Mouse (Mus musculus) intestine, embryonic 16.5 days (tissue): ENCODE data around the gene Cd8a. TPM values are rescaled to one million over a fixed set of nuclear protein-coding genes. Genes with fewer than 3 reads are reported as not detected.

Experiments
- ATAC-seq: fragments of 200-750 bp; cut with Nextera tagmentation; 2 replicates; pipeline ENCODE4 v1.8.0; 2017; ENCODE audit warnings: moderate TSS enrichment, moderate library complexity
- H3K27ac ChIP-seq: fragments of 300-500 bp; sonication (generic); 2 replicates; pipeline ENCODE4 v1.5.1; 2014; ENCODE audit warnings: mild to moderate bottlenecking, low read length
- H3K27me3 ChIP-seq: fragments of 300-500 bp; sonication (generic); replicated peaks from 2 replicates; pipeline ENCODE4 v1.6.1; 2014; ENCODE audit warnings: low read length, control low read depth, mixed read lengths; ENCODE audit not compliant: control insufficient read depth, insufficient read depth
- H3K36me3 ChIP-seq: fragments of 300-500 bp; sonication (generic); 2 replicates; pipeline ENCODE4 v1.6.1; 2014; ENCODE audit warnings: low read length, control low read depth; ENCODE audit not compliant: control insufficient read depth, insufficient read depth
- H3K4me1 ChIP-seq: fragments of 300-500 bp; sonication (generic); 2 replicates; pipeline ENCODE4 v1.6.1; 2014; ENCODE audit warnings: low read length, control low read depth, mixed read lengths; ENCODE audit not compliant: control insufficient read depth, insufficient read depth
- H3K4me2 ChIP-seq: fragments of 300-500 bp; sonication (generic); 2 replicates; pipeline ENCODE4 v1.6.1; 2014; ENCODE audit warnings: low read depth, low read length, control low read depth
- H3K4me3 ChIP-seq: fragments of 300-500 bp; sonication (generic); 2 replicates; pipeline ENCODE4 v1.5.1; 2014; ENCODE audit warnings: mild to moderate bottlenecking, low read length
- H3K9ac ChIP-seq: fragments of 300-500 bp; sonication (generic); 2 replicates; pipeline ENCODE4 v1.6.1; 2014; ENCODE audit warnings: low read depth, low read length
- H3K9me3 ChIP-seq: fragments of 300-500 bp; sonication (generic); 2 replicates; pipeline ENCODE4 v1.6.1; 2016; ENCODE audit warnings: low read length, control low read depth; ENCODE audit not compliant: control insufficient read depth
- WGBS: fragments of 180-500 bp; shearing (Covaris S2); extraction: QIAGEN DNeasy Blood & Tissue Kit; methylation state at CpG from one replicate; pipeline ENCODE4 v1.1.7; 2014; 5-methylcytosine and 5-hydroxymethylcytosine counted together
- polyA plus RNA-seq: library from polyadenylated mRNA; unstranded; fragments of >200 nt; fragmentation: Nextera tagmentation; extraction: Ambion mirVana; gene quantifications from 2 replicates; pipeline ENCODE4 v1.2.1, GENCODE M21; 2015

Cd8a gene
- polyA plus RNA-seq, 1 experiment from 2014 or later: not detected

GRCm38 (mm10) chr6:71390496-71390895 is 17.3 kb downstream of the Cd8a start:
- Histone ChIP-seq H3K4me1 (no peaks in the 10 kb centered on the region), H3K27ac (no peak overlapping the region), H3K4me3 (no peak overlapping the region), H3K9ac (no peak overlapping the region), H3K36me3 (no peaks in the 10 kb centered on the region), H3K9me3 (no peaks in the 10 kb centered on the region), H3K27me3 (no peaks in the 10 kb centered on the region), H3K4me2 (no peak overlapping the region)
- 91% methylated on average over 2 of the region's 2 CpGs for WGBS
- no peak for ATAC-seq

DNA sequence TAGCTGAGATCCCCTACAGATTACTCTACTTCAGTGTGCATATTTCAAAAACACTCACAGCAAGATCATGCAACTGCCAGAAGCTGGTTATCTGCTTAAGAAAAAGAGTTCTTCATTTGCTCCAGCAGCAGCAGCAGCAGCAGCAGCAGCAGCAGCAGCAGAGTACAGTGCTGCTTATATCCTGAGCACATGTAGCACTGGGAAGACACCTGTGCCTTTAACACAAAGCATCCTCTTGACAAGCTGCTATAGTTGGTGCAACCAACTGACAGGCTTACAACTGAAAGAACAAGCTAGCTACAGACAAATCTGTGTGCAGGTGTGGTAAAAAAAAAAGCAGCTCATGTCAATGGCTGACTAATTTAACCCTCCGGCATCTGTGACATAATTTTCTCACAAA is 22.8 kb downstream of the Cd8a start:
- no peak overlapping the region for H3K27ac ChIP-seq
- H3K36me3 ChIP-seq: no peaks in the 10 kb centered on the region; the same call in 1 of the 2 replicates
- WGBS: 93% methylated on average over 1 of the region's 1 CpGs
- H3K4me1 ChIP-seq: no peaks in the 10 kb centered on the region
- no peak for ATAC-seq
- no peak overlapping the region for H3K4me3 ChIP-seq
- H3K9ac ChIP-seq: no peak overlapping the region
- H3K9me3 ChIP-seq: no peaks in the 10 kb centered on the region
- no peaks in the 10 kb centered on the region for H3K27me3 ChIP-seq
- no peak overlapping the region for H3K4me2 ChIP-seq

GRCm38 (mm10) chr6:71396761-71397160 is 23.5 kb downstream of the Cd8a start:
- 87% methylated on average over 6 of the region's 6 CpGs for WGBS
- ATAC-seq: no peak
- H3K36me3 ChIP-seq: no peaks in the 10 kb centered on the region; the same call in 1 of the 2 replicates

GRCm38 (mm10) chr6:71398829-71399609 is 25.8 kb downstream of the Cd8a start:
- Histone ChIP-seq H3K4me2 (no peak overlapping the region), H3K36me3 (no peaks in the 10 kb centered on the region; the same call in 1 of the 2 replicates), H3K27ac (no peak overlapping the region), H3K9me3 (no peaks in the 10 kb centered on the region), H3K27me3 (no peaks in the 10 kb centered on the region), H3K4me1 (no peaks in the 10 kb centered on the region), H3K9ac (no peak overlapping the region), H3K4me3 (no peak overlapping the region)
- whole genome bisulfite sequencing: 85% methylated on average over 4 of the region's 4 CpGs
- no peak for ATAC-seq

More at GRCm38 (mm10) chr6:71396761-71397160, 23.5 kb downstream of the Cd8a start:
- Histone ChIP-seq H3K27me3 (no peaks in the 10 kb centered on the region), H3K27ac (no peak overlapping the region), H3K4me3 (no peak overlapping the region), H3K9ac (no peak overlapping the region), H3K4me1 (no peaks in the 10 kb centered on the region), H3K4me2 (no peak overlapping the region), H3K9me3 (no peaks in the 10 kb centered on the region)

DNA sequence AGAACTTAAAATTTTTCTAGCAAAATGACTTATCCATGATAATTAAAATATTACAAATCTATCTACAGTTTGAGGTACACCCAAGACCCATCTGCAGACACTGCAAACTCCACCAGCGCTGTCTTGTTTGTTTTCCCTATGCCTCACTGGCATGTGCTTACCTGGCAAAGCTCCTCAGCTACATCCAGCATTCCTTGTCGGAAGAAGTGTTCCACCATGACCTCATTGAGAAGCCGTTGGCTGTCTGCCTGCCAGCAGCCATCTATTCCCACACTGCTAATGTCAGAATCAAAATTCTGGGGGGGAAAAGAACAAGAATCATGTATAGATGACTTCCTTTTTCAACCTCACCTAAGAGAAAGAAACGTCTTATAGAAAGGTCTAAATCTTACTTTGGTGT is 41.4 kb downstream of the Cd8a start:
- ATAC-seq: no peak
- H3K9ac ChIP-seq: no peak overlapping the region
- WGBS: 75% methylated on average over 4 of the region's 4 CpGs
- no peak overlapping the region for H3K4me2 ChIP-seq
- H3K27ac ChIP-seq: no peak overlapping the region
- no peak overlapping the region for H3K4me3 ChIP-seq
- no peaks in the 10 kb centered on the region for H3K36me3 ChIP-seq
- no peaks in the 10 kb centered on the region for H3K9me3 ChIP-seq
- no peaks in the 10 kb centered on the region for H3K27me3 ChIP-seq
- H3K4me1 ChIP-seq: no peaks in the 10 kb centered on the region

DNA sequence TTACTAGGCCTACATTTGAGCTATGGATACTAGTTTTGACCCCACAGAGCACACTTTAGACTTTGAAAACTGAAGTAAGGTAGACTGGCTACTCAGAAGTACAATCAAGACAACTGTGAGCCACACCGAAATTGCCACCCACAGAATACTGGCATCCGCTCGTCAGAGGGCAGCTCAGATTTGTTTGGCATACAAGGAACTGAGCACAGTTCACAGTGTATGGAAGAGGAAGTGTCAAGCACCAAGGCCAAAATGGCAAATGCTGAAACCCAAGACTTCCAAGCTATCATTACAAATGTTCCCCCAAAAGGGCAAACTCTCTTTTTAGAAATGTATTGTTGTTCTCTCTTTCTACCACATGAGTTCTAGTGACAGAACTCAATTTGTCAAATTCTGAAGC is 42.2 kb downstream of the Cd8a start:
- WGBS: 83% methylated on average over 3 of the region's 3 CpGs
- H3K4me2 ChIP-seq: no peak overlapping the region
- no peaks in the 10 kb centered on the region for H3K27me3 ChIP-seq
- no peaks in the 10 kb centered on the region for H3K9me3 ChIP-seq
- no peak overlapping the region for H3K27ac ChIP-seq
- H3K9ac ChIP-seq: no peak overlapping the region
- no peaks in the 10 kb centered on the region for H3K36me3 ChIP-seq
- peaks cover 3% of the 10 kb centered on the region; the same call in 1 of the 2 replicates for H3K4me1 ChIP-seq
- H3K4me3 ChIP-seq: no peak overlapping the region
- no peak for ATAC-seq

- H3K9ac ChIP-seq: no peak overlapping the region
- peaks cover 16% of the 10 kb centered on the region for H3K4me1 ChIP-seq
- H3K36me3 ChIP-seq: no peaks in the 10 kb centered on the region
- ATAC-seq: no peak
- 89% methylated on average over 3 of the region's 3 CpGs for WGBS
- no peaks in the 10 kb centered on the region for H3K9me3 ChIP-seq
- H3K27ac ChIP-seq: 0 out of 2 replicates have a peak overlapping the region, but pooled peaks have one; percentile 2
- no peak overlapping the region for H3K4me2 ChIP-seq
- no peaks in the 10 kb centered on the region for H3K27me3 ChIP-seq
- no peak overlapping the region for H3K4me3 ChIP-seq
Observed at GRCm38 (mm10) chr6:71418874-71419273, 45.6 kb downstream of the Cd8a start.

GRCm38 (mm10) chr6:71420848-71421247 is 47.6 kb downstream of the Cd8a start:
- no peak overlapping the region for H3K4me3 ChIP-seq
- H3K27ac ChIP-seq: peak overlapping the region; percentile 63
- H3K9me3 ChIP-seq: no peaks in the 10 kb centered on the region
- WGBS: 54% methylated on average over 6 of the region's 6 CpGs
- no peak overlapping the region for H3K4me2 ChIP-seq
- ATAC-seq: peak; percentile 61
- no peaks in the 10 kb centered on the region for H3K36me3 ChIP-seq
- no peaks in the 10 kb centered on the region for H3K27me3 ChIP-seq
- H3K9ac ChIP-seq: no peak overlapping the region
- H3K4me1 ChIP-seq: peaks cover 16% of the 10 kb centered on the region

GRCm38 (mm10) chr6:71422162-71422561 is 48.9 kb downstream of the Cd8a start:
- WGBS: 64% methylated on average over 3 of the region's 3 CpGs
- Histone ChIP-seq H3K36me3 (no peaks in the 10 kb centered on the region), H3K9ac (no peak overlapping the region), H3K4me2 (no peak overlapping the region), H3K27me3 (no peaks in the 10 kb centered on the region), H3K27ac (peak overlapping the region; percentile 19; the same call in 1 of the 2 replicates), H3K4me3 (no peak overlapping the region), H3K4me1 (peaks cover 16% of the 10 kb centered on the region), H3K9me3 (no peaks in the 10 kb centered on the region)
- peak; percentile 71 for ATAC-seq
